Mouse (Mus musculus) neural tube, embryonic 12.5 days (tissue): Measurements from ENCODE around the gene Slco1c1. TPM values are rescaled to one million over a fixed set of nuclear protein-coding genes. Genes with fewer than 3 reads are reported as not detected.

Source experiments
- ATAC-seq: fragments of 200-750 bp; cut with Nextera tagmentation; 2 replicates; pipeline ENCODE4 v1.8.0; 2017; ENCODE audit warnings: low read depth, mild to moderate bottlenecking, moderate TSS enrichment, moderate library complexity; ENCODE audit not compliant: low FRiP score
- H3K27ac ChIP-seq: fragments of 300-500 bp; sonication (generic); 2 replicates; pipeline ENCODE4 v1.5.1; 2016
- H3K27me3 ChIP-seq: fragments of 300-500 bp; sonication (generic); replicated peaks from 2 replicates; pipeline ENCODE4 v1.6.1; 2016; ENCODE audit warnings: mild to moderate bottlenecking
- H3K36me3 ChIP-seq: fragments of 300-500 bp; sonication (generic); 2 replicates; pipeline ENCODE4 v1.6.1; 2016; ENCODE audit warnings: mild to moderate bottlenecking
- H3K4me1 ChIP-seq: fragments of 300-500 bp; sonication (generic); 2 replicates; pipeline ENCODE4 v1.6.1; 2016
- H3K4me2 ChIP-seq: fragments of 300-500 bp; sonication (generic); replicated peaks from 2 replicates; pipeline ENCODE4 v1.6.1; 2016; ENCODE audit warnings: mild to moderate bottlenecking
- H3K4me3 ChIP-seq: fragments of 300-500 bp; sonication (generic); 2 replicates; pipeline ENCODE4 v1.5.1; 2016
- H3K9ac ChIP-seq: fragments of 300-500 bp; sonication (generic); 2 replicates; pipeline ENCODE4 v1.6.1; 2016; ENCODE audit warnings: mild to moderate bottlenecking
- H3K9me3 ChIP-seq: fragments of 300-500 bp; sonication (generic); 2 replicates; pipeline ENCODE4 v1.6.1; 2016; ENCODE audit warnings: mild to moderate bottlenecking
- WGBS: fragments of 180-500 bp; shearing (Covaris S2); methylation state at CpG from one replicate; pipeline ENCODE4 v1.1.7; 2016; 5-methylcytosine and 5-hydroxymethylcytosine counted together
- polyA plus RNA-seq: library from polyadenylated mRNA; unstranded; fragments of >200 nt; fragmentation: Nextera tagmentation; extraction: Ambion mirVana; gene quantifications from 2 replicates; pipeline ENCODE4 v1.2.1, GENCODE M21; 2016

Gene Slco1c1
- 2.1 and 2.3 TPM in 2 replicates for polyA plus RNA-seq

DNA sequence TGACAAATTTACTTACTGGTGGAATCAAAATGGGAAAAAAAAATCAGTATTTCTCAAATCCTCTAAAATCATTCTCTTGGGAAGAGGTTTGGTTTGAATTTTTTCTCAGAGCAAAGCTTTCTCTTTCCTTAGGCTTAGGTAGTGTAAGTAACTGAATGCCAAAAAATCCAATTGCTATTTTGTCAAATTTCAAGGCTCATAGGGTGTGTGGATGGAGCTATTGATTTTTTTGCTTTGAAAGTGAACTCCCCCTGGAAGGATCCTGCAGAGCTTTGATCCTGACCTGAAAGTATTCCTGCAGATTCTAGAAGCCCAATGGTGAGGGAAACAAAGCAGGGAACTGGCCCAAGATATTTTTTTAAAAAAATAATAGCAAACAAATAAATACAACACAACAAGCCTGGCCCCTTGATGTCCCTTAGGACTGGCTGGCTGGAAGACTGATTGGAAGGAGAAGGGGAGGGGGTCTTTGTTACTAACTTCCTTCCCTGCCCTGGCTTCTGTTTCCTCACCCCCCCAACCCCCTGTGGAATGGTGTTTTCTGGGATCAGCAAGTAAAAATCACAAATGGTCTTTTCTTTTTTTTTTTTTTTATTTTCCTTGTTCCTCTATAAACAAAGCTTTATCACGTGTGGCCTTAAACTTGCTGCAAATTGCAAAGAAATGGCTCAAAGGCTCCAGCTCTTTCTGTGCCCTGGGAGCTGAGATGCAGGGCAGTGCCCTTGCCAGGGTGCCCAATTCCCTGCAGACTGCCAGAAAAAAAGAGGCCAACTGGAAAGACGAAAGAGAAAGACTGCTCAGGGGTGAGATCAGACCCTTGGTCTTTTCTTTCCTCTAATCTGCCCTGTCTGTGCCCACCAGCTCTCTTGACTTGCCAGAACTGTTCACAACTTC is at the start of gene Slco1c1:
Gene Slco1c1, plus strand, starts transcription at position 622 of the 894 bp plus-strand sequence.
- 51% methylated on average over 2 of the region's 2 CpGs for WGBS
- H3K9me3 ChIP-seq, result no peaks in the 10 kb centered on the region

DNA sequence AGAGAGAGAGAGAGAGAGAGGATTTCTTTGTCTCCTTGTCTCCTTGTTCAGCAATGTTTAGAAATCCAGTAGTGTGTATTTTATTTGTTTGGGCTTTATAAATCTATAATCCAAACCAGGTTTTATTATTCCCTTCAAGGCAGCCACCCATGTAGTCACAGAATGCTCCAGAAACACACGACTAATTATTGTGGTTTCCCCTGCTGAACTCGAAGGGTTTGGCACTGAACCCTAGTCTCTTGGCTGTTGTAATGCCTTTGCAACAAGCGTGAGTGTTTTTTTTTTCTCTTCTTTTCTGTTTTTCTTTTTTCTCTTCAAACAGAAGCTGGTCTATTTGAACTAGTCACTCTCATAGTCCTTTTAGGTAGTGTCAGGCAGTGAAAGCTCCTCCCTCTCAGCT is 49.5 kb upstream of the Slco1c1 start:
- Histone ChIP-seq H3K9me3 (no peaks in the 10 kb centered on the region), H3K9ac (no peak overlapping the region), H3K4me2 (no peak overlapping the region), H3K27ac (no peak overlapping the region), H3K36me3 (no peaks in the 10 kb centered on the region), H3K4me3 (no peak overlapping the region), H3K4me1 (no peaks in the 10 kb centered on the region), H3K27me3 (no peaks in the 10 kb centered on the region)
- ATAC-seq, result no peak
- 64% methylated on average over 3 of the region's 3 CpGs for WGBS

More for the DNA sequence above, at the start of gene Slco1c1:
- H3K4me2 ChIP-seq, result no peak within 1 kb of the TSS
- H3K27me3 ChIP-seq, result no peaks in the 10 kb centered on the region
- H3K4me3 ChIP-seq, result no peak within 1 kb of the TSS
- ATAC-seq, result no peak
- no peak within 1 kb of the TSS for H3K27ac ChIP-seq
- no peaks in the 10 kb centered on the region for H3K4me1 ChIP-seq
- H3K36me3 ChIP-seq, result no peaks in the 10 kb centered on the region
- H3K9ac ChIP-seq, result no peak within 1 kb of the TSS

DNA sequence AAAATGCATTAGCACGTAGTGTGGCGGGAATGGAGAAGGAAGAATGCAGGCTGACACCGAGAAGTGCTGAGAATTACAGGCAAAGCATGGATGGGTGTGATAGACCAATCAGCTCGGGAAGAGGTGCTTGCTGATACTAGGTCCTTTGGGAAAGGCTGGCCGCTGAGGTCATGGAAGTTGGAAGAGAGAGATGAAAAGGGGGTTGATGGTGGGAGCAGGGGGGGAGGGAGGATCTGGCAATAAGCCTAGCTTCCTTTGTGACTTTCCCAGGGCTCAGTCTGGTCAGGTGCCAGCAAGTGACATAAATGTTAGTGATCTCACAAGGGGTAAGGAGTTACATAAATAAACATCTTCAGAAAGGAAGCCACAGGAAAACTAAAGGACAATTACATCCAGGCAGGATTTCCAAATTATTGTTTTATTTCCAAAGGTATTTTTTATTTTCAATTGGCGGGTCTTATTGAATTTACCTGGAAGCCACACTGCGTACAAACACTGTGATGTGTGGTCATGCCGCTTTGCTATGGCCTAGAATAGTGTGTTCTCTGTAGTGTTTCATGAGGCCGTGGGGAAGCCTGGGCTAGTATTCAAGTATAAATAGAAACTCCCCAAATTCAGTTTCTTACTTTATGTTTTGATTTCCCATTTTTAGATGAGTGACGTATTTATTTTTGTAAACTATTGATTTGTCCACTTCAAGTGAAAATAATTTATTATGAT is 38.7 kb upstream of the Slco1c1 start:
- H3K4me1 ChIP-seq, result peaks cover 3% of the 10 kb centered on the region; the same call in 1 of the 2 replicates
- H3K36me3 ChIP-seq, result no peaks in the 10 kb centered on the region
- no peak overlapping the region for H3K27ac ChIP-seq
- H3K9me3 ChIP-seq, result no peaks in the 10 kb centered on the region
- H3K27me3 ChIP-seq, result no peaks in the 10 kb centered on the region
- no peak overlapping the region for H3K4me2 ChIP-seq
- WGBS, result 60% methylated on average over 10 of the region's 10 CpGs
- ATAC-seq, result peak; percentile 83; the same call in 1 of the 2 replicates
- 0 out of 2 replicates have a peak overlapping the region, but pooled peaks have one; percentile 9 for H3K9ac ChIP-seq
- H3K4me3 ChIP-seq, result no peak overlapping the region

DNA sequence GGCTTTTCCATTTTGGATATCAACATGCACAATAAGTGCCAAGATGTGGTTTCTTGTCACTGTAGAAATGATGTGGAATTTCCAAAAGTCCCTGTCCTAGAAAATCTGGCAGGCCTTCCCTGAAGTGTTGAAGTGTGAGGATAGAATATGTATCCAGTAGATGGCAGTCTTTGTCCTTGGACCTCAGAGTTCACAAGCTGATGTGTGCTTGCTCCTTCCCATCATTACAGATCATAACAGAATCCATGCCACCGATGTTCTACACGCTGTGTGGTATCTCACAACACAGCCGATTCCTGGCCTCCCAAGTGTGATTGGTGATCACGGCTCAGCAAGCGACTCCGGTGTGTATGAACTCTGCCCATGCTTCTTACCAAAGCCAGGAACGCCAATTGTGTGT is 36.9 kb upstream of the Slco1c1 start:
- no peak overlapping the region for H3K9ac ChIP-seq
- H3K4me2 ChIP-seq, result no peak overlapping the region
- no peaks in the 10 kb centered on the region for H3K36me3 ChIP-seq
- WGBS, result 79% methylated on average over 7 of the region's 7 CpGs
- ATAC-seq, result 0 out of 2 replicates have a peak, but pooled peaks have one; percentile 21
- no peak overlapping the region for H3K4me3 ChIP-seq
- H3K27ac ChIP-seq, result no peak overlapping the region
- no peaks in the 10 kb centered on the region for H3K9me3 ChIP-seq
- H3K27me3 ChIP-seq, result no peaks in the 10 kb centered on the region
- peaks cover 3% of the 10 kb centered on the region; the same call in 1 of the 2 replicates for H3K4me1 ChIP-seq

DNA sequence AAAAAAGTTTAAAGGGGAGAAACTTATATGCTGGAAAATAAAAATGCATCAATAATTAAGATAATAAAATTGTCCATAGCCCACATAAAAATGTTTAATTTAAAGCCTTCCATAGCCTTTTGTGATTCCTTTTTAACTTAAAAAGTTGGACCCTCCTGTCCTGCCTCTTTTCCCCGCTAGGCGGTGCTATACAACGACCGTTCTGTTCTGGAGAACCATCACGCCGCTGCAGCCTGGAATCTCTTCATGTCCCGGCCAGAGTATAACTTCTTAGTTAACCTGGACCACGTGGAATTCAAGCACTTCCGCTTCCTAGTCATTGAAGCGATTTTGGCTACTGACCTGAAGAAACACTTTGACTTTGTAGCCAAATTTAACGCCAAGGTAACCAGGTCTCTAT is 35.5 kb upstream of the Slco1c1 start:
- H3K27ac ChIP-seq, result no peak overlapping the region
- ATAC-seq, result no peak

DNA sequence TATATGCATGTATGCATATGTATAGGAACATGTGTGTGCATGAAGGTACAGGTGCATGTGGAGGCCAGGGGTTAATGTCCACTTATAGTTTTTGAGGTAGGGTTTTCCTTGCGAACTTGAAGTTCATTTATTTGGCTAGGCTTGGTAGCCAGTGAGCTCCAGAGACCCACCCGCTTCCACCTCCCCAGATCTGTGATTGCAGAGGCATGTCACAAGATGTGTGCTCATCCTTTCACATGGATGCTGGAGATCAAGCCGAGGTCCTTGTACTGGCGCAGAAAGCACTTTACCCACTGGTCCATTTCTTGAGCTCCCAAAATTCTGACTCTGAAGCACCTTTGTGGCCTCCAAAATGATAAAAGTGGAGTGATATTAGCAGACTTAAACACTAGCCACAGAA is 29.3 kb upstream of the Slco1c1 start:
- Histone ChIP-seq H3K36me3 (no peaks in the 10 kb centered on the region), H3K4me1 (peaks cover 11% of the 10 kb centered on the region; the same call in 1 of the 2 replicates), H3K4me2 (no peak overlapping the region), H3K9ac (no peak overlapping the region), H3K27me3 (no peaks in the 10 kb centered on the region; the same call in 1 of the 2 replicates), H3K4me3 (no peak overlapping the region), H3K27ac (no peak overlapping the region), H3K9me3 (no peaks in the 10 kb centered on the region)
- ATAC-seq, result 0 out of 2 replicates have a peak, but pooled peaks have one; percentile 1
- 84% methylated on average over 4 of the region's 4 CpGs for WGBS

More for the DNA sequence above, 35.5 kb upstream of the Slco1c1 start:
- H3K9ac ChIP-seq, result no peak overlapping the region
- peaks cover 3% of the 10 kb centered on the region; the same call in 1 of the 2 replicates for H3K4me1 ChIP-seq
- H3K27me3 ChIP-seq, result no peaks in the 10 kb centered on the region
- WGBS, result 16% methylated on average over 11 of the region's 11 CpGs
- H3K4me3 ChIP-seq, result no peak overlapping the region
- no peak overlapping the region for H3K4me2 ChIP-seq
- no peaks in the 10 kb centered on the region for H3K9me3 ChIP-seq
- H3K36me3 ChIP-seq, result no peaks in the 10 kb centered on the region

DNA sequence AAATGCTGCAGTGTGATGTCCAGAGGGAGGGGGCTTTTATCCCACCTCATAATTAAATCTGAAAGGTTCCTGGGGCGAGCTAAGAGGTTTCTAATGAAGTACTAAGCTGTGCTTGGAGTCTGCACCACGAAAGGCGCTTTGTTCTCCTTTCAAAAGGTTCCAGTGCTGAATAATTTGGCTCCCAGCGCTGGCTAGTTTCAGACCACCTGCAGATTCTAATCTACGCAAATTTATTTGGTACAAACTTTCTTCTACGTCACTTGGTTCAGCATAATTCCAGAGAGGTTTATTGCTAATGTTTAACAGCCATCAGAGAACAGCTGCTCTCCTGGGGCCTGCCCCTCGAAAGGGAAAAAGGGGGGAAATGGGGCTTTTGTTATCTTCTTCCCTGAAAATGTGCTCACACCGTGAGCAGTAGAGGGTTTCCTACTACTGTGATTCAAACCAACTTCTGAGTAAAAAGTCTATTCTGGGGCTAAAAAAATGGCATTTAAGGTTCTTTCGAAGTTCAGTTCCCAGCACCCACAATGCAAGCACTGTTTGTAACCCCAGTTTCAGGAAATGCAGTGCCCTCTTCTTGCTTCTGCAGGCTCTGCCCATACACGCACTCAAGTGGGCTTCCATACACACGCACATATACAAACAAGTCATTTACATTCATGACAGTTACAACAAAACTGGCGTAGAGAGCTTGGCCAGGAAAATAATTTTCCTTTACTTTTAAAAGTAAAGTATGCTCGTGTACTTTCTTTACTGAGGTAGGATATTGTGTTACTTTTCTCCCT is 28.3 kb upstream of the Slco1c1 start:
- ATAC-seq, result peak; percentile 91

DNA sequence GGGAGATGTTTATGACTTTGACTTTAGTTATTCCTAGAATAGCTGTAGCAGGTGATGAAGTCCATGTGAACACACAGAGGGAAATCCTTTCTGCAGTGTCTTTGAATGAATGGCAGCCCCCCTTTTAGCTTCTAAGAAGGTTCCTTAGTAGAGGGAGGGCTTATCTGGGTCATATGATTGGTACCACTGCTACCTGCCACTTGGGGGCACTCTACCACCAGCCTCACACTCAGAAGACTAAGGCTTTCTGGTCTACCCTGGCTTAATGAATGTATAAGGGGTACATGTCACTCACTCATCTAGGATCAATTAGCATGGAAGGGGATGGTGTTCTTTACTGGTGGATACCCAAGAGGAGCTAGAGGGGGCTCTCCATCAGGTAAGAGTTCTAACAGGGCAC is 24.7 kb upstream of the Slco1c1 start:
- Histone ChIP-seq H3K4me2 (no peak overlapping the region), H3K9me3 (no peaks in the 10 kb centered on the region), H3K9ac (no peak overlapping the region), H3K27me3 (no peaks in the 10 kb centered on the region; the same call in 1 of the 2 replicates), H3K4me3 (no peak overlapping the region), H3K4me1 (peaks cover 11% of the 10 kb centered on the region; the same call in 1 of the 2 replicates), H3K36me3 (no peaks in the 10 kb centered on the region), H3K27ac (no peak overlapping the region)
- no peak for ATAC-seq

More for the DNA sequence above, 28.3 kb upstream of the Slco1c1 start:
- Histone ChIP-seq H3K4me3 (no peak overlapping the region), H3K9ac (no peak overlapping the region), H3K9me3 (no peaks in the 10 kb centered on the region), H3K27me3 (no peaks in the 10 kb centered on the region; the same call in 1 of the 2 replicates), H3K27ac (no peak overlapping the region), H3K36me3 (no peaks in the 10 kb centered on the region), H3K4me2 (0 out of 2 replicates have a peak overlapping the region, but pooled peaks have one; percentile 25), H3K4me1 (peaks cover 11% of the 10 kb centered on the region; the same call in 1 of the 2 replicates)
- 13% methylated on average over 13 of the region's 13 CpGs for WGBS

DNA sequence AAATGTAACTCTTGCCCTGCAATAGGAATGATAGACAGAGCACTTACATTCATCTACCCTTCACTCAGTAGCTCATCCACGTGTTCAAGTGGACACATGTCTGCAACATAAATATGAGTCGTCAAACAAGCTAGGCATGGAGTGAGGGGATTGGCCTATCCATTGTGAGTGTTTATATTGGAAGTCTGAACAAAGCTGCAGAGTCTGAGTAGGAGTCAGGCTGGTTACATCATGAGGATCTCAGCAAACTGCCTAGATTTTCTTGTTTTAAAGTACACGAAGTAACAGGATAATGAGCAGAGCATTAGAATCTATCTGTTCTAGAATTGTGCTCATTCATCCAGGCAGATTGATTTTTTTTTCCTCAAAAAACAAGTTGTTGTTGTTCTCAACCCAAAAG is 23.0 kb upstream of the Slco1c1 start:
- 86% methylated on average over 3 of the region's 3 CpGs for WGBS

DNA sequence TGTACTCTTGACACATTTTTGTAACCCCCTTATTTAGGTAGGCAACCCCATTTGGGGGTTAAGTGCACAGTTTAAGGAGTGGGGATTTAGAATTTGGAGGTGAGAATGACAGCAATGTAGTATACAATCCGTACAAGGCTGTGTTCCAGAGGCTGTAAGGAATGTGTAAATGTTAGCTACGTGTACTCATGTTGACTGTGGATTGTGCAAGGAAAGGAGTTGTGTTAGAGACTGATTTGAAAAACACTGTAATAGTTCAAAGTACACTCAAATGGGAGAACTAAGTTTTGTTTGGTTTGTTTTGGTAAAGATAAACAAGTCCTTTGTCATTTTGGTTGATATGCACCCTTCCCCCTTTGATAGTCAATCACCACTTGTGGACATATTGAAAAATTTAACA is 1.6 kb upstream of the Slco1c1 start:
- H3K9me3 ChIP-seq, result no peaks in the 10 kb centered on the region
- 85% methylated on average over 2 of the region's 2 CpGs for WGBS

More for the DNA sequence above, 23.0 kb upstream of the Slco1c1 start:
- H3K4me3 ChIP-seq, result no peak overlapping the region
- no peaks in the 10 kb centered on the region for H3K36me3 ChIP-seq
- no peaks in the 10 kb centered on the region for H3K9me3 ChIP-seq
- no peak overlapping the region for H3K27ac ChIP-seq
- no peak for ATAC-seq
- H3K27me3 ChIP-seq, result no peaks in the 10 kb centered on the region; the same call in 1 of the 2 replicates
- H3K4me1 ChIP-seq, result 0 out of 2 replicates have a peak, but pooled peaks cover 4% of the 10 kb centered on the region
- H3K9ac ChIP-seq, result no peak overlapping the region
- no peak overlapping the region for H3K4me2 ChIP-seq

DNA sequence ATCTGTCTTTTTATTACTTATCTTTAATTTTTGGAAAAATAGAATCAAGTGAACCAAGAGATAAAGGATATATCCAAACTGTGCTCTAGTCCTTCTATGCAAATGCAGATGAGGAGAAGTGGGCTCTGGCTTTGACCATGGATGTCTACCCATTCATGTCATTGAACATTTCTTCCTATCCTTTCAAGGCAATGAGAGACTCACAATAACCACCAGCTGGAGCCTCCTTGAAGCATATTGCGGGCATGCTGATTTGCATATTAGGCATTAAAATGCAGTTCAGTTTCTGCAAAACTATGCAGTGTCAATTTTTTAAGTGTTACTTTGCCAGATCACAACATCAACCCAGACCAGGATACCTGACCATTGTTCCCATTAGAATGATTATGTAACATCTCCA is 1.6 kb downstream of the Slco1c1 start:
- no peak overlapping the region for H3K4me3 ChIP-seq
- H3K27me3 ChIP-seq, result no peaks in the 10 kb centered on the region
- H3K9me3 ChIP-seq, result no peaks in the 10 kb centered on the region
- H3K27ac ChIP-seq, result no peak overlapping the region
- WGBS, result 73% methylated on average over 1 of the region's 1 CpGs
- H3K4me1 ChIP-seq, result no peaks in the 10 kb centered on the region
- no peaks in the 10 kb centered on the region for H3K36me3 ChIP-seq
- H3K9ac ChIP-seq, result no peak overlapping the region
- H3K4me2 ChIP-seq, result no peak overlapping the region
- ATAC-seq, result no peak

More for the DNA sequence above, 1.6 kb upstream of the Slco1c1 start:
- H3K9ac ChIP-seq, result no peak overlapping the region
- H3K4me3 ChIP-seq, result no peak overlapping the region
- H3K4me2 ChIP-seq, result no peak overlapping the region
- H3K36me3 ChIP-seq, result no peaks in the 10 kb centered on the region
- no peak for ATAC-seq
- no peaks in the 10 kb centered on the region for H3K4me1 ChIP-seq
- no peaks in the 10 kb centered on the region for H3K27me3 ChIP-seq
- no peak overlapping the region for H3K27ac ChIP-seq
